ENCODE assay signal across 16 mouse cellular contexts in the genomic region with DNA sequence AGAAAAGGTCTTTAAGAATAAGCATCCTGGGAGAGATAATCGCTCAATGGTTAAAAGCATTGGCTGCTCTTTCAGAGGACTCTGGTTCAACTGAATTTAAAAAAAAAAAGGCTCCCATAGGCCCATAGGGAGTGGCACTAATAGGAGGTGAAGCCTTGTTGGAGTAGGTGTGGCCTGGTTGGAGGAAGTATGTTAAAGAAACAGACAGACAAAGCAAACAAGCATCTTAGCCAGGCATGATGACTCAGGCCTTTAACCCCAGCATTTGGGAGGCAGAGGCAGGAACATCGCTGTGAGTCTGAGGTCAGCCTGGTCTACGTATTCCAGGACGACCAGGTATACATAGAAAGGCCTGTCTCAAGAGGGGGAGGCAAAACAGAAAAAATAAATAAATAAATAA. TPM values are rescaled to one million over a fixed set of nuclear protein-coding genes. Genes with fewer than 3 reads are reported as not detected.
DNase-seq lines count a peak whose midpoint lies in the region; ATAC-seq and TF ChIP-seq lines count a peak whose summit lies in the region.
"Had no signal": no experiment of that assay in that cellular context is flagged by ENCODE, and none has a peak within 500 bp of the region (broad histone marks: within the 10 kb centered on the region; RNA-seq: fewer than 3 reads in every experiment).

No protein-coding gene starts in this region.

- no peak overlapping the region for H3K27ac ChIP-seq in intestine, embryonic 14.5 days (ENCODE audit: low read depth)
- H3K27ac ChIP-seq in intestine, postnatal 0 days (ENCODE audit: low read depth, low read length) = no peak overlapping the region
- H3K27ac ChIP-seq in liver, embryonic 12.5 days = no peak overlapping the region
- H3K27ac ChIP-seq: gastrocnemius, adult 2 months; hindbrain, postnatal 0 days; liver, embryonic 15.5 days; midbrain, embryonic 13.5 days; stomach, embryonic 15.5 days had no signal

- 91% methylated on average over 4 of the region's 4 CpGs for WGBS in intestine, embryonic 14.5 days
- 84% methylated on average over 4 of the region's 4 CpGs for WGBS in intestine, postnatal 0 days
- WGBS in liver, embryonic 12.5 days (ENCODE audit: insufficient replicate concordance) = 71% methylated on average over 4 of the region's 4 CpGs

- no peak overlapping the region for H3K4me3 ChIP-seq in intestine, embryonic 14.5 days (ENCODE audit: low read depth, low read length)
- no peak overlapping the region for H3K4me3 ChIP-seq in intestine, postnatal 0 days (ENCODE audit: low read depth, low read length)
- H3K4me3 ChIP-seq in liver, embryonic 12.5 days = no peak overlapping the region
- H3K4me3 ChIP-seq: gastrocnemius, adult 2 months; liver, embryonic 15.5 days; midbrain, embryonic 13.5 days; stomach, embryonic 15.5 days had no signal

- H3K9ac ChIP-seq in intestine, embryonic 14.5 days (ENCODE audit: low read length) = no peak overlapping the region
- H3K9ac ChIP-seq in intestine, postnatal 0 days (ENCODE audit: low read depth, low read length) = no peak overlapping the region
- no peak overlapping the region for H3K9ac ChIP-seq in liver, embryonic 12.5 days
- H3K9ac ChIP-seq: liver, embryonic 15.5 days; midbrain, embryonic 13.5 days; stomach, embryonic 15.5 days had no signal

- no peaks in the 10 kb centered on the region for H3K9me3 ChIP-seq in intestine, embryonic 14.5 days (ENCODE audit: control insufficient read depth, low read length)
- no peaks in the 10 kb centered on the region for H3K9me3 ChIP-seq in intestine, postnatal 0 days (ENCODE audit: control insufficient read depth)
- no peaks in the 10 kb centered on the region for H3K9me3 ChIP-seq in liver, embryonic 12.5 days (replicated peaks)
- H3K9me3 ChIP-seq: liver, embryonic 15.5 days; midbrain, embryonic 13.5 days; stomach, embryonic 15.5 days had no signal

- no peak for TF ChIP-seq CTCF in intestine, postnatal 0 days (IDR thresholded peaks at IDR 0.05; ENCODE audit: low read depth)

- H3K36me3 ChIP-seq in intestine, embryonic 14.5 days (ENCODE audit: control insufficient read depth, insufficient read depth, low read length) = peaks cover 15% of the 10 kb centered on the region; the same call in 1 of the 2 replicates
- peaks cover 23% of the 10 kb centered on the region for H3K36me3 ChIP-seq in intestine, postnatal 0 days (ENCODE audit: control insufficient read depth, insufficient read depth)
- H3K36me3 ChIP-seq in liver, embryonic 12.5 days = peaks cover 29% of the 10 kb centered on the region
- no peaks in the 10 kb centered on the region; the same call in 1 of the 2 replicates for H3K36me3 ChIP-seq in splenic B cell, adult 2 months (ENCODE audit: control insufficient read depth, insufficient read depth, low read length, poor library complexity, severe bottlenecking)
- H3K36me3 ChIP-seq: stomach, embryonic 15.5 days had no signal

- H3K27me3 ChIP-seq in intestine, embryonic 14.5 days (replicated peaks; ENCODE audit: control insufficient read depth, insufficient read depth, low read length) = no peaks in the 10 kb centered on the region
- no peaks in the 10 kb centered on the region for H3K27me3 ChIP-seq in intestine, postnatal 0 days (replicated peaks; ENCODE audit: control insufficient read depth, insufficient read depth, low read length)
- no peaks in the 10 kb centered on the region for H3K27me3 ChIP-seq in liver, embryonic 12.5 days (replicated peaks)
- no peaks in the 10 kb centered on the region for H3K27me3 ChIP-seq in splenic B cell, adult 2 months (ENCODE audit: control insufficient read depth, insufficient read depth, low read length, poor library complexity, severe bottlenecking)
- H3K27me3 ChIP-seq: liver, embryonic 15.5 days; midbrain, embryonic 13.5 days; stomach, embryonic 15.5 days had no signal

- DNase-seq in intestine, embryonic 14.5 days (ENCODE audit: low spot score) = no peak
- DNase-seq in c-Kit-negative CD71-positive TER-119-positive erythroid progenitor cells, embryonic 14.5 days (ENCODE audit: low read depth, low spot score) = peak; percentile 15
- DNase-seq in splenic B cell, adult 2 months (ENCODE audit: low read depth, low spot score) = peak; percentile 4
- DNase-seq in layer of hippocampus, adult 18-20 months (ENCODE audit: low spot score in 2 of 2) = no peak
- DNase-seq in adrenal gland, postnatal 14 days = no peak
- no peak for DNase-seq in gastrocnemius, postnatal 4 days (ENCODE audit: low spot score in 2 of 2)
- DNase-seq: embryo, embryonic 11 days; gastrocnemius, adult 2 months; kidney, postnatal 25 days; right cerebral cortex, postnatal 25 days had no signal

- no peak overlapping the region for H3K4me2 ChIP-seq in intestine, embryonic 14.5 days (ENCODE audit: low read length)
- H3K4me2 ChIP-seq in intestine, postnatal 0 days (replicated peaks; ENCODE audit: low read depth) = no peak overlapping the region
- H3K4me2 ChIP-seq in liver, embryonic 12.5 days = no peak overlapping the region
- H3K4me2 ChIP-seq: liver, embryonic 15.5 days; midbrain, embryonic 13.5 days; stomach, embryonic 15.5 days had no signal

- peak; percentile 70; the same call in 1 of the 2 replicates for ATAC-seq in intestine, embryonic 14.5 days (replicated peaks; ENCODE audit: low FRiP score, low TSS enrichment, low read depth)
- no peak for ATAC-seq in intestine, postnatal 0 days
- peak; percentile 80 for ATAC-seq in liver, embryonic 12.5 days
- ATAC-seq: hindbrain, postnatal 0 days; midbrain, embryonic 13.5 days had no signal

- no peaks in the 10 kb centered on the region for H3K4me1 ChIP-seq in intestine, embryonic 14.5 days (replicated peaks; ENCODE audit: control insufficient read depth, insufficient read depth, low read length)
- H3K4me1 ChIP-seq in intestine, postnatal 0 days (replicated peaks; ENCODE audit: control insufficient read depth, insufficient read depth, low read length) = peaks cover 8% of the 10 kb centered on the region; the same call in 1 of the 2 replicates
- H3K4me1 ChIP-seq in liver, embryonic 12.5 days = peaks cover 28% of the 10 kb centered on the region
- H3K4me1 ChIP-seq: midbrain, embryonic 13.5 days; stomach, embryonic 15.5 days had no signal

RNA-seq across cellular contexts. Expression of a gene that starts 39.0 kb away (rescaled TPM):
- 20.0 and 23.4 TPM in 2 replicates for polyA plus RNA-seq in intestine, embryonic 14.5 days (2014; fragmentation: Nextera tagmentation; extraction: Ambion mirVana)
- 6.7 and 8.4 TPM in 2 replicates for polyA plus RNA-seq in intestine, postnatal 0 days (2015; fragmentation: Nextera tagmentation; extraction: Ambion mirVana)
- polyA plus RNA-seq in liver, embryonic 12.5 days (2016; fragmentation: Nextera tagmentation; extraction: Ambion mirVana) = 6.6 and 6.7 TPM in 2 replicates
- total RNA-seq in layer of hippocampus, adult 18-20 months (2021) = 1 to 10 TPM; 8.8 to 9.4 TPM
- total RNA-seq in adrenal gland, postnatal 14 days (2021) = 17.9 and 22.8 TPM in 2 replicates
- total RNA-seq in gastrocnemius, postnatal 4 days (2021) = 10 to 100 TPM; 27.8 to 29.7 TPM

Comparison
In these comparisons a context has a peak if more than half of its experiments do, and no peak if none do; other contexts are left out.
1. DNase-seq: peak in c-Kit-negative CD71-positive TER-119-positive erythroid progenitor cells, embryonic 14.5 days (single experiment) and splenic B cell, adult 2 months (single experiment); none in intestine, embryonic 14.5 days (single experiment), layer of hippocampus, adult 18-20 months (0 of 2), adrenal gland, postnatal 14 days (single experiment) and gastrocnemius, postnatal 4 days (0 of 2).